In the genomic region with DNA sequence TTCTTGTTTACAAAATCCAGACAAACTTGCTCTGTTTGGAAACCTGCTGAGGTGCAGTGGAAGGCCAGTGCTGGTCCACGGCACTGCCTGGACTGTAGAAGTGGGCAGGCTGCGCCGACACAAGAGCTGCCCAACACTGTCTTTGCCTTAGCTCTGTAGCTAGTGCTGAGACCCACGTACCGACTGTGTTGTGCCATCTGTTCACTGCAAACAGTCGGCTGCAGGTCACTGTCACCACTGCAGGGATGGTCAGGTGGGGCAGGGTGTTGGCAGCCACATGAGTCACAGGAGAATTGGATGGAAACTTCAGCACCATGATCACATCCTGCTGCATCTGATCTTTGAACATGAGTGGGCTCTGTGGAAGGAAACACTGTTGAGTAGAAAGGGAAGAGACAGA, we compare ENCODE assay signal across 28 mouse cellular contexts.
DNase-seq lines count a peak whose midpoint lies in the region; ATAC-seq and TF ChIP-seq lines count a peak whose summit lies in the region.
"Had no signal": no experiment of that assay in that cellular context is flagged by ENCODE, and none has a peak within 500 bp of the region (broad histone marks: within the 10 kb centered on the region; RNA-seq: fewer than 3 reads in every experiment).

No protein-coding gene starts in this region.

- ATAC-seq in cerebellum, adult (ENCODE audit: insufficient number of reproducible peaks, low FRiP score, low TSS enrichment), result peak; percentile 63; the same call in 1 of the 2 replicates
- peak; percentile 41; the same call in 1 of the 2 replicates for ATAC-seq in hindbrain, postnatal 0 days
- ATAC-seq: forebrain, embryonic 16.5 days; intestine, embryonic 15.5 days had no signal

- no peaks in the 10 kb centered on the region for H3K9me3 ChIP-seq in hindbrain, postnatal 0 days (ENCODE audit: low read length)
- H3K9me3 ChIP-seq in hindbrain, embryonic 10.5 days, result no peaks in the 10 kb centered on the region
- no peaks in the 10 kb centered on the region for H3K9me3 ChIP-seq in limb, embryonic 10.5 days (replicated peaks)
- H3K9me3 ChIP-seq: embryonic facial prominence, embryonic 15.5 days; hindbrain, embryonic 13.5 days; intestine, embryonic 15.5 days; limb, embryonic 15.5 days; midbrain, embryonic 12.5 days; neural tube, embryonic 13.5 days; stomach, embryonic 15.5 days had no signal

- H3K27ac ChIP-seq in hindbrain, postnatal 0 days, result peak overlapping the region; percentile 58; the same call in 1 of the 2 replicates
- H3K27ac ChIP-seq in hindbrain, embryonic 10.5 days, result no peak overlapping the region
- H3K27ac ChIP-seq in limb, embryonic 10.5 days, result peak overlapping the region; percentile 47; the same call in 1 of the 2 replicates
- H3K27ac ChIP-seq: heart, adult 2 months; hindbrain, embryonic 13.5 days; intestine, embryonic 15.5 days; layer of hippocampus, adult 2 months; limb, embryonic 15.5 days; liver, embryonic 14.5 days; midbrain, embryonic 12.5 days; neural tube, embryonic 13.5 days; stomach, embryonic 15.5 days had no signal

- no peak overlapping the region for H3K4me3 ChIP-seq in hindbrain, postnatal 0 days (ENCODE audit: low read length)
- no peak overlapping the region for H3K4me3 ChIP-seq in hindbrain, embryonic 10.5 days
- no peak overlapping the region for H3K4me3 ChIP-seq in limb, embryonic 10.5 days
- H3K4me3 ChIP-seq: embryonic facial prominence, embryonic 15.5 days; heart, adult 2 months; hindbrain, embryonic 13.5 days; intestine, embryonic 15.5 days; layer of hippocampus, adult 2 months; limb, embryonic 15.5 days; midbrain, embryonic 12.5 days; neural tube, embryonic 13.5 days; stomach, embryonic 15.5 days had no signal

- H3K36me3 ChIP-seq in hindbrain, postnatal 0 days (ENCODE audit: insufficient read depth, low read length), result peaks cover 27% of the 10 kb centered on the region
- peaks cover 15% of the 10 kb centered on the region for H3K36me3 ChIP-seq in hindbrain, embryonic 10.5 days
- peaks cover 12% of the 10 kb centered on the region for H3K36me3 ChIP-seq in limb, embryonic 10.5 days
- H3K36me3 ChIP-seq: stomach, embryonic 15.5 days had no signal

- H3K4me1 ChIP-seq in hindbrain, postnatal 0 days (ENCODE audit: insufficient read depth, low read length), result no peaks in the 10 kb centered on the region
- peaks cover 22% of the 10 kb centered on the region for H3K4me1 ChIP-seq in hindbrain, embryonic 10.5 days (replicated peaks)
- peaks cover 55% of the 10 kb centered on the region for H3K4me1 ChIP-seq in limb, embryonic 10.5 days
- H3K4me1 ChIP-seq: intestine, embryonic 15.5 days; stomach, embryonic 15.5 days had no signal

- H3K9ac ChIP-seq in hindbrain, postnatal 0 days (replicated peaks; ENCODE audit: low read length), result no peak overlapping the region
- H3K9ac ChIP-seq: embryonic facial prominence, embryonic 15.5 days; hindbrain, embryonic 13.5 days; intestine, embryonic 15.5 days; limb, embryonic 15.5 days; liver, embryonic 14.5 days; lung, embryonic 14.5 days; midbrain, embryonic 12.5 days; neural tube, embryonic 13.5 days; stomach, embryonic 15.5 days had no signal

- no peak for DNase-seq in cerebellum, adult 8-10 months
- no peak for DNase-seq in hindbrain, postnatal 0 days (ENCODE audit: low spot score)
- DNase-seq in hindbrain, embryonic 10.5 days (ENCODE audit: low spot score), result no peak
- DNase-seq in cerebellum, adult 18-20 months, result peak; percentile 39 to 41
- DNase-seq in limb, embryonic 10.5 days (ENCODE audit: low spot score), result no peak
- DNase-seq in right cerebral cortex, postnatal 4 days, result no peak
- DNase-seq in gastrocnemius, adult 18-20 months (ENCODE audit: low spot score), result no peak
- DNase-seq: adrenal gland, postnatal 14 days; embryo, embryonic 11 days; gastrocnemius, postnatal 36 days; heart, adult 2 months; kidney, adult 9 months; kidney, postnatal 14 days; layer of hippocampus, postnatal 36 days; lung, embryonic 14.5 days; right cerebral cortex, adult 18-20 months; thymus, postnatal 4 days had no signal

- no peak overlapping the region for H3K4me2 ChIP-seq in hindbrain, postnatal 0 days (ENCODE audit: low read depth, low read length)
- H3K4me2 ChIP-seq: embryonic facial prominence, embryonic 15.5 days; hindbrain, embryonic 13.5 days; intestine, embryonic 15.5 days; limb, embryonic 15.5 days; lung, embryonic 14.5 days; midbrain, embryonic 12.5 days; neural tube, embryonic 13.5 days; stomach, embryonic 15.5 days had no signal

- WGBS in hindbrain, postnatal 0 days, result 61% methylated on average over 6 of the region's 6 CpGs
- 84% methylated on average over 6 of the region's 6 CpGs for WGBS in hindbrain, embryonic 10.5 days
- WGBS in limb, embryonic 10.5 days, result 86% methylated on average over 6 of the region's 6 CpGs

- TF ChIP-seq CTCF in hindbrain, postnatal 0 days (IDR thresholded peaks at IDR 0.05; ENCODE audit: low read depth), result no peak

- no peaks in the 10 kb centered on the region for H3K27me3 ChIP-seq in hindbrain, postnatal 0 days (ENCODE audit: insufficient read depth, low read length)
- H3K27me3 ChIP-seq in hindbrain, embryonic 10.5 days (ENCODE audit: insufficient read depth, poor library complexity, severe bottlenecking), result no peaks in the 10 kb centered on the region
- H3K27me3 ChIP-seq in limb, embryonic 10.5 days (ENCODE audit: low read depth, poor library complexity, severe bottlenecking), result no peaks in the 10 kb centered on the region
- H3K27me3 ChIP-seq: embryonic facial prominence, embryonic 15.5 days; hindbrain, embryonic 13.5 days; intestine, embryonic 15.5 days; limb, embryonic 15.5 days; midbrain, embryonic 12.5 days; neural tube, embryonic 13.5 days; stomach, embryonic 15.5 days had no signal

Comparison
In these comparisons a context has a peak if more than half of its experiments do, and no peak if none do; other contexts are left out.
1. DNase-seq: peak in cerebellum, adult 18-20 months (2 of 2); none in cerebellum, adult 8-10 months (single experiment), hindbrain, postnatal 0 days (single experiment), hindbrain, embryonic 10.5 days (single experiment), limb, embryonic 10.5 days (single experiment), right cerebral cortex, postnatal 4 days (single experiment) and gastrocnemius, adult 18-20 months (single experiment).